Mouse (Mus musculus): ENCODE results near the gene Ccp110.
A peak's percentile ranks its signal among the peaks of the same experiment; 100 is the strongest.

The Ccp110 gene

GRCm38 (mm10) chr7:118728846-118729587 is 16.7 kb downstream of the Ccp110 start:
- DNase-seq = no peak

GRCm38 (mm10) chr7:118731781-118732180 is 19.4 kb downstream of the Ccp110 start:
- no peak for DNase-seq

GRCm38 (mm10) chr7:118733225-118733624 is 20.9 kb downstream of the Ccp110 start:
- DNase-seq = no peak

- DNase-seq = no peak
Observed at GRCm38 (mm10) chr7:118738730-118739129, 26.4 kb downstream of the Ccp110 start.

- peak; percentile 94 to 95 for DNase-seq
Observed at GRCm38 (mm10) chr7:118739975-118740531, 27.7 kb downstream of the Ccp110 start, which contains the start of gene Vps35l. Gene Vps35l, plus strand, starts transcription at chr7:118740226.

- peak; percentile 99 for DNase-seq
Observed at GRCm38 (mm10) chr7:118740532-118741338, 28.4 kb downstream of the Ccp110 start.

GRCm38 (mm10) chr7:118742278-118742677 is 29.9 kb downstream of the Ccp110 start:
- DNase-seq = no peak

- no peak for DNase-seq
Observed at GRCm38 (mm10) chr7:118744766-118745165, 32.4 kb downstream of the Ccp110 start.

- peak in 1 of 2 experiments; percentile 27 for DNase-seq
Observed at GRCm38 (mm10) chr7:118747891-118748672, 35.7 kb downstream of the Ccp110 start.

GRCm38 (mm10) chr7:118749706-118750105 is 37.4 kb downstream of the Ccp110 start:
- no peak for DNase-seq

GRCm38 (mm10) chr7:118751625-118752024 is 39.3 kb downstream of the Ccp110 start:
- no peak for DNase-seq

GRCm38 (mm10) chr7:118755756-118756155 is 43.4 kb downstream of the Ccp110 start:
- DNase-seq = no peak

GRCm38 (mm10) chr7:118756490-118757265 is 44.3 kb downstream of the Ccp110 start:
- no peak for DNase-seq

GRCm38 (mm10) chr7:118758369-118758768 is 46.0 kb downstream of the Ccp110 start:
- DNase-seq = peak in 1 of 2 experiments; percentile 9

GRCm38 (mm10) chr7:118759372-118759771 is 47.0 kb downstream of the Ccp110 start:
- DNase-seq = peak in 1 of 2 experiments; percentile 7

- no peak for DNase-seq
Observed at GRCm38 (mm10) chr7:118763939-118764338, 51.6 kb downstream of the Ccp110 start.

GRCm38 (mm10) chr7:118764725-118765124 is 52.4 kb downstream of the Ccp110 start:
- DNase-seq = no peak

GRCm38 (mm10) chr7:118765604-118766003 is 53.3 kb downstream of the Ccp110 start:
- no peak for DNase-seq

GRCm38 (mm10) chr7:118766119-118766833 is 53.9 kb downstream of the Ccp110 start:
- DNase-seq = peak; percentile 93 to 94

GRCm38 (mm10) chr7:118766834-118767224 is 54.5 kb downstream of the Ccp110 start:
- peak; percentile 39 to 47 for DNase-seq

GRCm38 (mm10) chr7:118769208-118769607 is 56.9 kb downstream of the Ccp110 start:
- DNase-seq = no peak

Measured in cerebellum, postnatal 10 days (tissue).